Mouse (Mus musculus) hindlimb bud, embryonic 11.5 days (tissue): Measurements from ENCODE around the gene Mbtps1.

ENCODE experiments used
- DNase-seq: peaks from one replicate; pipeline ENCODE4 v3.0.0-alpha.2; 2012; ENCODE audit warnings: low read depth, low spot score; ENCODE audit errors: extremely low spot score

The Mbtps1 gene

DNA sequence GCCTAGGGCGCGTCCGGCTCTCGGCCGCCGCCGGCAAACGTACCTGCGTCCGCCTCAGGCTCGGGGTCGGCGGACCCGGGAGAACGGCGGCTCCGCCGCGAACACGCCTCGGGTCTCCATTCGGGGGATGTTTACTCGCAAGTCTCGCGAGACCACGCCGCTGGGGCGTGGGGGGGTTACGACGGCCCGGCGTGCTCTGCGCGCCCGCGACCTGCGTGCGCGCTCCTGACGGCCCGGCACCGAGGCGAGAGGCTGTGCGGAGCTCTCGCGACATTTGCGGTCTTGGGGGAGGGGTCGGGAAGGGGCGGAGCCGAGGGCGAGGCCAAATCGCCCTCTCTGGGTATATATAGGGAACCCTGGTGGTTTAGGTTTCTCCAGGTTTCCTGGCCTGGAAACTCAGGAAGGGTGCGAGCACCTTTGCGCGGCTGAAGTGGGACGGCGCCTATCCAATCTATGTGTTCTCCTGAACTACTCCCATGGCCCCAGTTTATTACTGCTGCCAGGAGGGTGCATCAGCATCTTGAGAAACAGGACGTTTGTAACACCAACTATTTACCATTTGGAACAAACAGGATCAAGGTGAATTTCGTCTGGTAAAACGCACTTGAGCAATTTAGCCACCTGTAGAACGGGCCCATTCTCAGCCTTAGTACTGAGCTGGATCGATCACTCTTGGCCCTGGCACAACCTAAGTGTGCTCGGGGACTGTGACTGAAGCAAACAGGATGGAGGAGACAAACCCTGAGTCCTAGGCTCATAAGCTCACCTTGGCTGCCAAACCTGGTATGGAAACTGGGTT, at the start of gene Mbtps1:
Gene Mbtps1, minus strand, starts transcription at position 133 of the 799 bp plus-strand sequence.
- DNase-seq, result peak; percentile 96

DNA sequence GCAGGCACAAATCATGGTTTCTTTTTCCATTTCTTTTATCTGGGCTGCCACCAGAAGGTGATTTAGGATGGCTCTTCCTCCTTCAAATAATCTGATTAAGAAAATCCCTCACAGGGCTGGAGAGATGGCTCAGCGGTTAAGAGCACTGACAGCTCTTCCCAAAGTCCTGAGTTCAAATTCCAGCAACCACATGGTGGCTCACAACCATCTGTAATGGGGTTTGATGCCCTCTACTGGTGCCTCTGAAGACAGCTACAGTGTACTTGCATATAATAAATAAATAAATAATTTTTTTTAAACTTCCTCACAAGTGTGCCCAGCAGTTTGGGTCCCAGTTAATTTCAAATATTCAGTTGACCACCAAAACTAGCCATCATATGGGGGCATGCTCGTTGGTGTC, 47.7 kb upstream of the Mbtps1 start:
- no peak for DNase-seq

DNA sequence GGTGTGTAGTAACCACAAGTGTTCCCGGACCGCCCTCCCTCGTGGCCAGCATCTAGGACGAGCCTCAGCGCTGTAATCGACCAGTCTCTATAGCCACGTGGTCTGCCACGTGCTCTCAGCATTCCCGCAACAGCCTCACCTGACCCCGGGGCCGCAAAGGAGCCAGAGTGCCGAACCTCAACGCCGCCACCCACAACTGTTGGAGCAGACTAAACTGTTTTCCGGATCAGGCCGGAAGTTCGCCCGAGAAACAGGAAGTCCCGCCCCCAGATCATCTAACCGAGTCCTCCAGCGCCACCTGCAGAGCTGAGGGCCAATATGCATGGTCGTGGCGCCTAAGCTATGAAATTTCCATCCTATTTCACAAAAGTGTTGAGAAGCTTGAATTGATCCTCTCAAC, 46.5 kb upstream of the Mbtps1 start, which contains the start of gene Taf1c:
Gene Taf1c, minus strand, starts transcription at position 227 of the 400 bp plus-strand sequence.
- DNase-seq, result peak; percentile 77

DNA sequence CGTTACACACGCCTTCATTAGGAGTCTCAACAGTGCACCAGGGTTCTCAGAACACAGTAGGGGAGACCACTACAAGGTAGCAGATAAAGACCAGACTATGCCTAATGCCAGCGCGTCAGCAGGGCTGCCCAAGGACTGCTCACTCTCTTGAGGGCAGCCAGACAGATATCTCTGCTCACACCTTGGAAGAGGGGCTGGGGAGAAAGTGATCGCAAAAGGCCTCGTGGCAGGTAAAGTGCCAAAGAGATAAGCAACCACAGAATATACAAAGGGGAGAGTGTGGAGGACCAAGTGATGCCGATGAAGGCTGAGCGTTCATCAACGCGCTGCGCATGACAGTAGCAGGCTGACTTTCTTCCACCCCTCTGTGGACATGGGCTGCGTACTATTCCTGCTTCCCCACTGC, 45.9 kb upstream of the Mbtps1 start:
- DNase-seq, result no peak

DNA sequence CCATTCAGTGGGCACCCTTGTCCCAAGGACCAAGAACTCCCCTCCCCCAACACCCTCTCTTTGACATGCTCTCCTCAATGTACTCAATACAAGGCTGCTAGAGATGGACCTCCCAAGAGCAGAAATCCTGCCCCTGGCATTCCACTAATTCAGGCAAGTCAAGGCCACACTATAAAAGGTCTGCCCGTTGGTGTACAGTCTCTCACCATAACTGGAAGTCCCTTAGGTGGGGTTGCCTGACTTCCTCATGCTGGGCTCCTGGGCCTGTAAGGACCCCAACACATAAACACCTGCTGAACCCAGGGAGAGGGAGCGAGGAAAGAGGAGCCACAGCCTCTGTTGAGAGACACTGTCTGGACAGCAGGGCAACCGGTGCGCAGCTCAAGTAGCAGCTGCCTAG, 45.2 kb upstream of the Mbtps1 start:
- DNase-seq, result no peak

DNA sequence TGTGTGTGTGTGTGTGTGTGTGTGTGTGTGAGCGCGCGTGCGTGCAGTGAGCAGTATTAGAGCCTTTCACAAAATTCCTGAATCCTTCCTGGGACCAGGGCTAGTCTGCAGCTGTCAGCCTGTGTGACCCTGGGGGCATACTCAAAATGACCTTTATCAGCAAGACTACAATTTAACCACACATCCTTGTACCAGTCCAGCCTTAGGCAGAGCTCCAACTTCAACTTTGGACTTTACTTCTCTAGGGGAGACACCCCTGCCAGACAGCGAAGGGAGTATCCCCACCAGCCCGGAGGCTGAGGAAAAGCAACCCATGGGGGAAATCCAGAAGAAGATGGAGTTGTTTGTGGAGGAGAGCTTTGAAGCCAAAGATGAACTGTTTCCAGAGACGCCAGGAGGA, 32.9 kb upstream of the Mbtps1 start:
- DNase-seq, result no peak

DNA sequence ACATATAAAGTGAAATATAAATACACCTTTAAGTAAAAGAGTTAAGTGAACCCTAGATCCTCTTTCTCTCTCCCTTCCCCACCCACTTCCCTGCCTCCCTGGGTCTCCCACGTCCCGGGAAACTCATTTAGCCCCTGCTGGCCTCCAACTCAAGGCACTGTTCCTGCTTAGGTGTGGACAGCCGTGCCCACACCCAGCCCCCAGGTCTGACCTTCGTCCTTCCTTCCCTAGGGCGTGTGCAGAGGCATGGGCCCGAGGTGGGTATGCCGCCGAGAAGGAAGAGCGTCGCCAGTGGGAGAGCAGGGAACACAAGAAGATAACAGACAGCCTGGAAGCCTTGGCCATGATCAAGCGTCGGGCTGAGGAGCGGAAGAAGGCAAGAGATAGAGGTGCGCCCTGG, 31.8 kb upstream of the Mbtps1 start:
- no peak for DNase-seq

DNA sequence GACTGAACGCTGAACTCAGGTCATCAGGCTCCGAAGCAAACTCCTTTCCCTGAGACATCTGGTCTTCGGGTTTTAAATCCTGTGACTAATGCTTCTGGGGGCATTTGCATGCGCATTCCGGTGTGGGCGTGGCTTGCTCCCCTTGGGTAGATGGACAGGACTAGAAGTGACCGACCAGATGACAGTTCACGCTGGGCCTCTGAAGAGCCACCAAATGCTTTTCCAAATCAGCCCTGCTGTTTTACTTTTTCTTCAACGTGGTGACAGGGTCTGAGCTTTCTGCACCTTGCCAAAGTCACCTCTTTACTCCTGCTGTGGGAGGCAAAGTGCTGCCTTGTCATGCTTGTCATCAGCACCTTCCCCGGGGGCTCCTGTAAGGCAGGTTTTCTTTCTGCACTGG, 30.3 kb upstream of the Mbtps1 start:
- DNase-seq, result no peak

DNA sequence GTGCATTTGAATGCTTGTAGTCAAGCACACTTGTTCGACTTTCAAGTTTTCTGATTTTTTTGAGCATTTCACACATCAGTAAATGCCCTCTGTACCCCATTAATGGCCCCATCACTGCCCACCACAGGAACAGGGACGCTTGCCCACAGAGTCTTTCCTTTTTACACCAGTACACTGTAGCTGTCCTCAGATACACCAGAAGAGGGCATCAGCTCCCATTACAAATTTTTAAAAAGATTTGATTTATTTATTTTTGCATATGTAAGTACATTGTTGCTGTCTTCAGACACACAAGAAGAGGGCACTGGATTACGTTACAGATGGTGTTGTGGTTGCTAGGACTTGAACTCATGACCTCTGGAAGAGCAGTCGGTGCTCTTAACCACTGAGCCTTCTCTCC, 29.8 kb upstream of the Mbtps1 start:
- DNase-seq, result no peak

DNA sequence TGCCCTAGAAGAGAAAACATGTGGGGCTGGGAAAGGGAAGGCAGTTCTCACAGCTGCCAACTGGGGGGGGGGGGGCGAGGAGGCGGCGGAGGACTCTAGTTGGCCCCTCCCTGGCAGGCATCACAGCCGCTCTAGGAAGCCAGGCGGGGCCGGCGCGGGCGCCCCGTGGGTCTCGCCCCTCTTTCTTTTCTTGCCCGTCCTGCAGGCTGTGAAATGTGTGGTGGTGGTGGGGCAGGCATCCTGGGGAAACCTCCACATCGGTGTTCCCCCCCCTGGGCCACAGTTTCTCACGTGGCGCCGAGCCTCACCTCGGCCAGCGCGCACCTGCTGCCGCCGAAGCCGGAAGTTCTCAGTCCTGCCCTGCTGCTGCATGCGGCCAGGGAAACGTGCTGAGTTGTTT, 27.4 kb upstream of the Mbtps1 start:
- DNase-seq, result no peak

DNA sequence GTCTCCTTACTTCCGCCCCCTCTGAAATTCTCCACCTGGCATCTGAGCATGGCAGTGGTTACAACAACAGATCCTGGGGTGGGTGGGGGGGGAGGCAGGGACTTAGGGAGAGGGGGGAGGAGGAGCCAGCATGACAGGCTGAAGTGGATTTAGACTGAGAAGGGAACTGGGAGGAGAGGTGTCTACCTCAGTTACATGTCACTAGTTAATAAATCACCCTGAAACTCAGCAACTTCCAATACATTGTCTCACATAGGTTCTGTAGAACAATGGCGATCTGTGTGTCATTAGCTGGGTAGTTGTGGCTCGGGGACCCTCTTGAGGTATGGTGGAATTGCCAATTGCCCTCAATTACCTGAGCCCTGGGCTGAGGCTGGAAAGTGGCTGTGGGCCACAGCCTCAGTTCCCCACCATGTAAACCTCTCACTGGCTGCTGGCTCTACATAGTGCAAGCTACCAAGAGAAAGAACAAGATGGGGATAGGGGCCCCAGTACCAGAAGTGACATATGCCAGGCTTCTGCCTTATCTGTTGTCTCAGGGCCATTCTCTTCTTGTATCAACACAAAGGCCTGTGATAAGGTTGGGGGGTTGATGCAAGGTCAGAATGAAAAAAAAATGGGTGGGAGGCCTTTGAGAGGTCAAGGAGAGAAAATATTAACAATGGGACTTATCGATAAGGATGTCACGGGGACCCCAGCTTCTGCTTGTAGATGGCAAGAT, 22.1 kb upstream of the Mbtps1 start:
- no peak for DNase-seq

DNA sequence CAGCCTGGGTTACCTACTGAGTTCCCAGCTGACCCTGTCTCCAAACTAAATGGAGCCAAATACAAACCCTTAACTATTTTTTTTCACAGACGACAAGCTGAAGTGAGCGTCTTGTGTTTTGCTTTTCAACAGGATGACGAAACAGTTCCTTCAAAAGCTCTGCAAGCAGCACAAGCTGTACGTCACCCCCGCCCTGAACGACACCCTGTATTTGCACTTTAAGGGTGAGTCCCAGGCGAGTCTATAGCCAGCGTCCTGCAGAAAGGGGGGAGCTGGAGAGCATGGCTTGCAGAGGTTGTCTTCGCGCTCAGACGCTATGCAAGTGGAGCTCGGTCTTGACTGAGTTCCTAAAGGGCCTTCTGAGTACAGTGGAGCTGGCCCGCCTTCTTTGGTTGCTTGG, 20.6 kb upstream of the Mbtps1 start:
- DNase-seq, result no peak

DNA sequence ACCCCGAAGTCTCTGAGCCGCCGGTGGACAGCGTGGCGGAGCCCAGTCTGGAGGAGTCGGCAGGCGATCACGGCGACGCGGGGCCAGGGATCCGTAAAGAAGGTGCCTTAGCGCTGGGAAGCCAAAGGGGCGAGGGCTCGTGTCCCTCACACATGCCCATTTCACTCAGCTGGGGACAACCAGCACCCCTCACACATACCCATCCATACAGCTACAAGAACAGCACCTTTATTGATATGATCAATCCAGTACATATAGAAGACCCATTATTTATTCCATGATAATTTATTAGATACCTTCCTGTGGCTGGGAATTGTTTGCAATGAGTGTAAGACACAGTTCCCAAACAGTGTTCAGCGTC, 16.8 kb upstream of the Mbtps1 start:
- DNase-seq, result no peak

DNA sequence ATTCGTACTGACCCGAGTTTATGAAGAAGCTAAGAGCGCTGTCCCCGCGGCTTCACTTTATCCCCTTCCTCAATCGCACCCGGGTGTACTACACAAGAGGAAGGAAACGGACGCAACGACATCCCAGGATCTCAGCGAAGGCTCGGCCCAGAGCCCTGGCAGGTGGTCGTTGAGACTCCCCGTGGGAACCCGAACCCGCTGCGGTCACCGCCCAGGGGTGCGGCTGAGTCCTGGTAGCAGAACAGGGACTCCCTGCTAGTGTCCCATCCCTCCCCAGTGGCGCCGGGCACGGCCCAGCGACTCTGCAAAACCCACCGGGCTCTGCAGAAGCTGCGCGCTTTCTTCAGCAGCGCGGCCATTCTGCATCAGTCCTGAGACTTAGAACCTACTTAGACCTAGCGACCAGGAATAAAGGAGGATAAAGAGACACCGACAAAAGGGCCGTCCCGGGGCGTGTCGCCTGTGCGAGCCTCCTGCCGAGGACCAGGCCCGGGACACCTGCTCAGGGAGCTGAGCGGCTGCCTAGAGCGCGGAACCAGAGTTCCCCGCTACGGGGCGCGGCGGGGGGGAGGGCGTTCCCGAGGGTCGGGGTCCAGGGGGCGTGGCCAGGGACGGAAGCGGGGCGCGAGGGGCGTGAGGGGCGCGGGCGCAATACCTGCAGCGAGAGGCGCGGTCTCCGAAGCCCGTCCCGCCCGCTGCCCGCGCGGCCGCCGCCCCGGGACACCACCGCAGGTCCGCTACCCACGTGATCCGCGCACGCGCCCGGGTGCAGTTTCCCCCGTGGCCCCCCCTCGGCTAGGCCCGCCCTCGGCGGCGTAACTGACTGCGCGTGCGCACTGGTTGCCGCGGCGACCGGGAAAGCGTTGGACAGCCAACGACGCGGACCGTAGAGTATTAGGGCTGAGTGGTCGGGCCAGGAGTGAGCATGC, 16.2 kb upstream of the Mbtps1 start, which contains the start of the genes Hsdl1 and Dnaaf1:
Gene Hsdl1, minus strand, starts transcription at position 747 of the 929 bp plus-strand sequence.
Gene Dnaaf1, plus strand, starts transcription at position 799 of the 929 bp plus-strand sequence.
- no peak for DNase-seq

DNA sequence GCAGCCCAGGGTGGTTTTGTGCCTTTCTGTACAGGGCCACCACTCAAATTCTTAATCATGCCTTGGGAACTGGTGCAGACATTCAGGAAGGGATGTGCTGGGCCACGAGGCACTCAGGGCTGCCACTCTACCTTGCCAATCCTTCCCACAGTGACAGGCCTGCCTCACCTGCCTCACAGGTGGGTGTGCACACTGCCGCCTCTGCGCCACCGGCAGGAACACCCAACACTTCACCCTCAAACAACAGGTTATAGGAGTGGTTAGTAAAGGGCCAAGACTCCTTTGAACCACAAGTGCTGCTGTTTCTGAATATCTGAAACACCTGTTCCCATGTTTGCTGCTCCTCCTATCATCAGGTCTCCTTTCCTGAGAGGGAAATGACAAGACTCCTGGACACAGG, 13.9 kb upstream of the Mbtps1 start:
- no peak for DNase-seq

DNA sequence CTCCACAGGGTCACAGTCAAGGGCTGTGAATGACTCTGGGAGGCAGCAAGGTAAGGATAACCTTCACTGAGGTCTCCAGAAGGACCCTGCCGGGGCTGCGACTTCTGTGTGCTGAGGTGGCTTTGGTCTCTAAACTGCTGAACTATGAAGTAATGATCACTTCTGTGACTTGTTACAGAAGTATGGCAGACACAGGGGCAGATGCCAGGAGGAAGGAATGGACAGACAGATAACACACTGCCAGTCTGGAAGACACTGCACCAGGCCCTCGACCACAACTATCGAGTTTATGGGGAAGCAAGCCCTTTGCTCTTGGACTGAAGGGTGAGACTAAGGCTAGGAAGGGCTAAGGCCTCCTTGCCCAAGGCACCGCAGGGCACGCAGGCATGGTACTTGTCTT, 12.6 kb upstream of the Mbtps1 start:
- DNase-seq, result no peak

DNA sequence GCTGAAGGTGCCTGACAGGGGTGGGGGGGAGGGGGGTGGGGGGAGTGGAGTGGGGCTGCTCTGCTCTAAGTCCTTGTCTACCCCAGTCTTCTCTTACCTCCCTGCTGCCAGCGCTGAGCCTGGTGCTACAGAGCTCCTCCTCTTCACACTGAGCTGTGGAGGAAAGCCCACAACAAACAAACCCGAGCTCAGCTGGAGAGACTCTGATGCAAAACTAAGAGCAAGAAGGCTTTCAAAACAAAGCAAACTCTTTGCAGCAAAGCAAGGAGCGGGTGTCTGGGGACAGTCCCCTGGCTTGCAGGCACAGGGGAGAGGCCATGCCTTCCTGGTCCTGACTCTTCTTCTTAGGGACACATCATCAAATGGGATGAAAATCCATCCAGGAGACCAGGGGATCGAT, 11.3 kb upstream of the Mbtps1 start:
- DNase-seq, result no peak

DNA sequence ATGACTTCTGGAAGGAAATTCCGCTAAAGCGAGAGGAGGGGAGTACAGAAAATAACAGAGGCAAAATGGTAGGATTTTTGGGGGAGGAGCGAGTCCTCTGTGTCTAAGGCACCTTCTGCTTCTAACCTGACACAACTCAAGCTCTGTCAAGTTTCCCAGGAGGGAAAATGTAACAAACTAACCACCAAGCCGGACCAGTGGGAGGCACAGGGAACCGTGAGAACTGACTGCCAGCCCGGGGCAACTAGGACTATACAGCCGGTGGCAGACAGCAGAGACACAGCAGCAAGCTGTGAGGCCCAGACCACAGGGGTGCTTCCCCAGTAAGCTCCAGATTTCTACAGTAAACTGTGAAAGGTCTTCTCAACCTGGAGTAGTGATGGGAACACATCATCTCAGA, 10.4 kb upstream of the Mbtps1 start:
- DNase-seq, result no peak

DNA sequence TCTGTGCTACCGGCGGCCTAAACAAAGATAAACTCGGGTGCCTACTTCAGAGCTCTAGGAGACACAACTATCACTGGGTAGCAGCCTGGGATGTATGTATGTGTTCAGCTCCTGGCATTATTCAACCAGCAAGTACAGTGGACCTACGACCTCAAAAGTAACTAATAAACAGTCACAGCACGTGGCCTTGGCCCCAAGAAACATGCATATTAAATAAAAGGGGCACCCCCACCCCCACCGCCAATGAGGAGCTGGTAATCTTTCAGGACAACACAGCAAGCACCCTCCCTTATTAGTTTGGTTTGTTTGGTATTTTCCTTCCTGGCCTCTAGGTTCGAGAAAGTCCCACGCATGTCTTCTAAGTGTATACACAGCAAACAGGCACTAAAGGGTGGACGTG, 9.7 kb upstream of the Mbtps1 start:
- no peak for DNase-seq

DNA sequence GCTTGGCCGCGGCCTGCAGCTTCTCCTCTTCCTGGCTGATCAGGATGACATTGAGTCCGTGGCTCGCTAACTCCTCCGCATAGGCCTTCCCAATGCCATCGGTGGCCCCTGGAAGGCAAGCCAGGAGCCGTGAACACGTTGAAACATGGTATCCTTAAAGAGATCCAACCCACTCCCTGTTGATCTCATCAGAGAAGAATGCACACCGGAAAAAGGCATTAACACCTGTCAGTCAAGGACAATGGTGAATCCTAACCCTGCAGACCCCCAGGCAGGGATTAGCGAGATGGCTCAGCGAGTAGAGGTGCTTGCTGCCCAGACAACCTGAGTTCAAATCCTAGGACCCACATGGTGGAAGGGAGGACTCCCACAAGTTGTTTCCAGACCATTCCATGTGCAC, 7.8 kb upstream of the Mbtps1 start:
- DNase-seq, result no peak

DNA sequence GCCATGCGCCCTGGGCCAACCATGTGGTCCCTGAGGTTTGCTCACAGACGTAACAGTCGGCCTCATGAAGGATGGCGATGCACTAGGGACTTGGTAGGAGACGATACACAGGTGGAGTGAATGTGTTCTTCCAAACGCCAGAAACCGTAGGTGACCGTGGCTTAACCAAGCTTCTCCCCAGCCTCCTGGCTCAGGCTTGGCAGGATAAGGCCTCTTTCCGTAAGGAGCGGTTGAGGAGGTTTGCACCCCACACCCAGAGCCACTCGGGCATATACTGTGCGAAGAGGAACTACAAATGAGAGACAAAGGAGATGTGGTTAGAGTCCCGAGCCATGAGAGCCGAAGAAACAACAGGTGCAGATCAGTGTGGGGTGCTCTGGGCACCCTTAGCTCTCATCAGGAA, 5.3 kb upstream of the Mbtps1 start:
- no peak for DNase-seq

DNA sequence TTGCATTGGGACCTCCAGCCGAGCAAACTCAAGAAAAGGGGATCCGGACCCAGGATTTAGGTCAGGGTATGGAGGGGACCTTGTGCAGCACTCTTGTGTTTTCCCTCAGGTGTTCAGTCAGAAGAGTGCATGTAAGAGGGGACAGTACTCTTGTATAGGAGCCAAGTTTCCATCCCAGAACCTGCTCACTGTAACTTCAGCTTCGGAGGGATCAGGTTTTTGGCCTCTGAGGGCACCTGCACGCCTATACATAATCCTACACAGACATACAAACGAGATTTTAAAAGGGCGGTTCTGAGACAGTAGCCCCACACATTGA, 826 bp upstream of the Mbtps1 start:
- no peak for DNase-seq
